Mouse (Mus musculus): ENCODE measurements around the gene Szrd1. TPM values are rescaled to one million over a fixed set of nuclear protein-coding genes. Genes with fewer than 3 reads are reported as not detected.
"Not testable (repeated sequence)": the region's sequence is repeated elsewhere in the genome, so short reads cannot be mapped to it uniquely, and the experiment has no call there.

The Szrd1 gene
- polyA plus RNA-seq, 1 experiment, result 141 TPM

GRCm38 (mm10) chr4:141138425-141139115, 1.0 kb downstream of the Szrd1 start:
- H3ac ChIP-seq (ENCODE audit: control insufficient read depth, insufficient read length, low read depth), result peak overlapping the region; percentile 69
- peaks cover 53% of the 10 kb centered on the region for H3K79me3 ChIP-seq (ENCODE audit: low read depth)
- TF ChIP-seq CTCF (IDR thresholded peaks at IDR 0.05; ENCODE audit: control insufficient read depth, insufficient read depth, insufficient read length), result no peak
- no peak for TF ChIP-seq MYOG (IDR thresholded peaks at IDR 0.05; ENCODE audit: control insufficient read depth, extremely low read depth, insufficient read length)
- TF ChIP-seq USF1 (IDR thresholded peaks at IDR 0.05; ENCODE audit: low read depth), result no peak
- no peak for TF ChIP-seq FOSL1 (IDR thresholded peaks at IDR 0.05; ENCODE audit: insufficient read depth, low read length, poor library complexity, severe bottlenecking)
- TF ChIP-seq MAX (IDR thresholded peaks at IDR 0.05), result no peak
- H3K79me2 ChIP-seq (ENCODE audit: control insufficient read depth, insufficient read depth), result peaks cover 59% of the 10 kb centered on the region
- peak overlapping the region; percentile 60 for H3K4me3 ChIP-seq (ENCODE audit: insufficient read depth, poor library complexity, severe bottlenecking)
- H3K27me3 ChIP-seq (ENCODE audit: control insufficient read depth, insufficient read depth, insufficient read length), result no peaks in the 10 kb centered on the region
- H3K36me3 ChIP-seq (ENCODE audit: control insufficient read depth, insufficient read depth), result peaks cover 8% of the 10 kb centered on the region

- peaks cover 11% of the 10 kb centered on the region for H3K36me3 ChIP-seq (ENCODE audit: control insufficient read depth, insufficient read depth)
- peaks cover 60% of the 10 kb centered on the region for H3K79me3 ChIP-seq (ENCODE audit: low read depth)
- H3ac ChIP-seq (ENCODE audit: control insufficient read depth, insufficient read length, low read depth); H3K27me3 ChIP-seq (ENCODE audit: control insufficient read depth, insufficient read depth, insufficient read length); H3K4me3 ChIP-seq (ENCODE audit: insufficient read depth, poor library complexity, severe bottlenecking): not testable (repeated sequence)
- peaks cover 67% of the 10 kb centered on the region for H3K79me2 ChIP-seq (ENCODE audit: control insufficient read depth, insufficient read depth)
These were observed 1.8 kb downstream of the Szrd1 start for GRCm38 (mm10) chr4:141137740-141138139.

- Histone ChIP-seq H3K27me3 (ENCODE audit: control insufficient read depth, insufficient read depth, insufficient read length) (no peaks in the 10 kb centered on the region), H3K79me2 (ENCODE audit: control insufficient read depth, insufficient read depth) (peaks cover 83% of the 10 kb centered on the region), H3K36me3 (ENCODE audit: control insufficient read depth, insufficient read depth) (peaks cover 16% of the 10 kb centered on the region), H3K79me3 (ENCODE audit: low read depth) (peaks cover 76% of the 10 kb centered on the region), H3ac (ENCODE audit: control insufficient read depth, insufficient read length, low read depth) (no peak overlapping the region), H3K4me3 (ENCODE audit: insufficient read depth, poor library complexity, severe bottlenecking) (no peak overlapping the region)
- TF ChIP-seq MAX (IDR thresholded peaks at IDR 0.05), result no peak
- no peak for TF ChIP-seq USF1 (IDR thresholded peaks at IDR 0.05; ENCODE audit: low read depth)
- TF ChIP-seq CTCF (IDR thresholded peaks at IDR 0.05; ENCODE audit: control insufficient read depth, insufficient read depth, insufficient read length), result no peak
- no peak for TF ChIP-seq CEBPB (IDR thresholded peaks at IDR 0.05; ENCODE audit: low read depth)
- TF ChIP-seq FOSL1 (IDR thresholded peaks at IDR 0.05; ENCODE audit: insufficient read depth, low read length, poor library complexity, severe bottlenecking), result no peak
- TF ChIP-seq MYOG (IDR thresholded peaks at IDR 0.05; ENCODE audit: control insufficient read depth, extremely low read depth, insufficient read length), result no peak
- TF ChIP-seq MYOD1 (IDR thresholded peaks at IDR 0.05; ENCODE audit: control insufficient read depth, insufficient read length, low read depth), result no peak
These were observed 3.4 kb downstream of the Szrd1 start for GRCm38 (mm10) chr4:141136126-141136525.

GRCm38 (mm10) chr4:141134751-141135530, 4.6 kb downstream of the Szrd1 start:
- Histone ChIP-seq H3K27me3 (ENCODE audit: control insufficient read depth, insufficient read depth, insufficient read length) (no peaks in the 10 kb centered on the region), H3ac (ENCODE audit: control insufficient read depth, insufficient read length, low read depth) (no peak overlapping the region), H3K36me3 (ENCODE audit: control insufficient read depth, insufficient read depth) (peaks cover 23% of the 10 kb centered on the region), H3K79me2 (ENCODE audit: control insufficient read depth, insufficient read depth) (peaks cover 95% of the 10 kb centered on the region), H3K79me3 (ENCODE audit: low read depth) (peaks cover 86% of the 10 kb centered on the region), H3K4me3 (ENCODE audit: insufficient read depth, poor library complexity, severe bottlenecking) (no peak overlapping the region)
- no peak for TF ChIP-seq MYOD1 (IDR thresholded peaks at IDR 0.05; ENCODE audit: control insufficient read depth, insufficient read length, low read depth)
- no peak for TF ChIP-seq USF1 (IDR thresholded peaks at IDR 0.05; ENCODE audit: low read depth)
- no peak for TF ChIP-seq MAX (IDR thresholded peaks at IDR 0.05)
- TF ChIP-seq CTCF (IDR thresholded peaks at IDR 0.05; ENCODE audit: control insufficient read depth, insufficient read depth, insufficient read length), result no peak
- no peak for TF ChIP-seq CEBPB (IDR thresholded peaks at IDR 0.05; ENCODE audit: low read depth)
- TF ChIP-seq FOSL1 (IDR thresholded peaks at IDR 0.05; ENCODE audit: insufficient read depth, low read length, poor library complexity, severe bottlenecking), result no peak
- no peak for TF ChIP-seq MYOG (IDR thresholded peaks at IDR 0.05; ENCODE audit: control insufficient read depth, extremely low read depth, insufficient read length)

GRCm38 (mm10) chr4:141134031-141134441, 5.5 kb downstream of the Szrd1 start:
- no peak for TF ChIP-seq CTCF (IDR thresholded peaks at IDR 0.05; ENCODE audit: control insufficient read depth, insufficient read depth, insufficient read length)
- H3K4me3 ChIP-seq (ENCODE audit: insufficient read depth, poor library complexity, severe bottlenecking), result no peak overlapping the region
- peaks cover 94% of the 10 kb centered on the region for H3K79me3 ChIP-seq (ENCODE audit: low read depth)
- no peak overlapping the region for H3ac ChIP-seq (ENCODE audit: control insufficient read depth, insufficient read length, low read depth)
- peaks cover 23% of the 10 kb centered on the region for H3K36me3 ChIP-seq (ENCODE audit: control insufficient read depth, insufficient read depth)
- H3K27me3 ChIP-seq (ENCODE audit: control insufficient read depth, insufficient read depth, insufficient read length), result no peaks in the 10 kb centered on the region
- H3K79me2 ChIP-seq (ENCODE audit: control insufficient read depth, insufficient read depth), result peaks cover 100% of the 10 kb centered on the region

- no peak overlapping the region for H3K4me3 ChIP-seq (ENCODE audit: insufficient read depth, poor library complexity, severe bottlenecking)
- no peaks in the 10 kb centered on the region for H3K27me3 ChIP-seq (ENCODE audit: control insufficient read depth, insufficient read depth, insufficient read length)
- H3K79me3 ChIP-seq (ENCODE audit: low read depth), result peaks cover 92% of the 10 kb centered on the region
- peaks cover 23% of the 10 kb centered on the region for H3K36me3 ChIP-seq (ENCODE audit: control insufficient read depth, insufficient read depth)
- TF ChIP-seq CEBPB (IDR thresholded peaks at IDR 0.05; ENCODE audit: low read depth), result no peak
- H3ac ChIP-seq (ENCODE audit: control insufficient read depth, insufficient read length, low read depth), result no peak overlapping the region
- peaks cover 100% of the 10 kb centered on the region for H3K79me2 ChIP-seq (ENCODE audit: control insufficient read depth, insufficient read depth)
These were observed 6.3 kb downstream of the Szrd1 start for GRCm38 (mm10) chr4:141133227-141133626.

All from C2C12 (cell line).